ENCODE assay signal across 11 mouse cellular contexts in the genomic region with DNA sequence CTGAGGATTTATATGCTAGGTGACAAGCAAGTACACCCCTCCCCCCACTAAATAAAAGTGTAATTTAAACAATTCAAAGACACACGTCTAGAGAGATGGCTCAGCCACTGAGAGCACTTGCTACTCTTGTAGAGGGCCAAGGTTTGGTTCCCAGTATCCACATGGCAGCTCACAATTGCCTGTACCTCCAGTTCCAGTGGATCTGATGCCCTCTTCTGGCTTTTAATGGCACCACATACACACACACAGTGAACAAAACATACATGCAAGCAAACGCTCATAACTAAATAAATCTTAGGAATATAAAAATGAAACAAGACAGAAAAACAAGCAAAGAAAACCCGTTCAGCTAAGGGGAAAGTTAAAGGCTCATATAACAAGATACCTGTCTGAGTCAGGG. TPM values are rescaled to one million over a fixed set of nuclear protein-coding genes. Genes with fewer than 3 reads are reported as not detected.
DNase-seq lines count a peak whose midpoint lies in the region; ATAC-seq and TF ChIP-seq lines count a peak whose summit lies in the region.
"Had no signal": no experiment of that assay in that cellular context is flagged by ENCODE, and none has a peak within 500 bp of the region (broad histone marks: within the 10 kb centered on the region; RNA-seq: fewer than 3 reads in every experiment).

No protein-coding gene starts in this region.

- 40% methylated on average over 3 of the region's 3 CpGs for WGBS in kidney, postnatal 0 days
- WGBS in liver, embryonic 15.5 days (ENCODE audit: insufficient replicate concordance): 48% methylated on average over 3 of the region's 3 CpGs

- peak overlapping the region; percentile 59 for H3K4me3 ChIP-seq in erythroblast, embryonic 14.5 days (replicated peaks)
- H3K4me3 ChIP-seq in kidney, postnatal 0 days (replicated peaks; ENCODE audit: low read depth, low read length): no peak overlapping the region
- H3K4me3 ChIP-seq in liver, embryonic 15.5 days (replicated peaks): peak overlapping the region; percentile 49

- no peak overlapping the region for H3K4me2 ChIP-seq in kidney, postnatal 0 days (ENCODE audit: low read length)
- peak overlapping the region; percentile 63 for H3K4me2 ChIP-seq in liver, embryonic 15.5 days

- no peak overlapping the region for H3K9ac ChIP-seq in kidney, postnatal 0 days (ENCODE audit: low read depth, low read length)
- no peak overlapping the region for H3K9ac ChIP-seq in liver, embryonic 15.5 days

- no peak overlapping the region for H3K27ac ChIP-seq in kidney, postnatal 0 days
- no peak overlapping the region for H3K27ac ChIP-seq in liver, embryonic 15.5 days (replicated peaks)

- H3K9me3 ChIP-seq in erythroblast, embryonic 14.5 days (ENCODE audit: control insufficient read depth, low read length): no peaks in the 10 kb centered on the region
- H3K9me3 ChIP-seq in kidney, postnatal 0 days (replicated peaks; ENCODE audit: low read length): no peaks in the 10 kb centered on the region
- no peaks in the 10 kb centered on the region for H3K9me3 ChIP-seq in liver, embryonic 15.5 days (replicated peaks)

- no peaks in the 10 kb centered on the region for H3K36me3 ChIP-seq in erythroblast, embryonic 14.5 days (ENCODE audit: control insufficient read depth)
- no peaks in the 10 kb centered on the region for H3K36me3 ChIP-seq in kidney, postnatal 0 days (ENCODE audit: insufficient read depth, low read length)
- H3K36me3 ChIP-seq in liver, embryonic 15.5 days (replicated peaks): no peaks in the 10 kb centered on the region

- H3K27me3 ChIP-seq in erythroblast, embryonic 14.5 days (ENCODE audit: control insufficient read depth): no peaks in the 10 kb centered on the region
- H3K27me3 ChIP-seq in kidney, postnatal 0 days (ENCODE audit: insufficient read depth, low read length): no peaks in the 10 kb centered on the region
- no peaks in the 10 kb centered on the region for H3K27me3 ChIP-seq in liver, embryonic 15.5 days

- DNase-seq in kidney, postnatal 0 days (ENCODE audit: low spot score): no peak
- no peak for DNase-seq in kidney, postnatal 14 days
- peak; percentile 71 for DNase-seq in ES-CJ7 (ENCODE audit: low read depth, low spot score)
- DNase-seq in adrenal gland, postnatal 14 days: no peak
- DNase-seq: cerebellum, adult 18-20 months had no signal

- peaks cover 52% of the 10 kb centered on the region for H3K4me1 ChIP-seq in erythroblast, embryonic 14.5 days (ENCODE audit: control insufficient read depth)
- no peaks in the 10 kb centered on the region for H3K4me1 ChIP-seq in kidney, postnatal 0 days (replicated peaks; ENCODE audit: insufficient read depth, low read length)
- peaks cover 55% of the 10 kb centered on the region for H3K4me1 ChIP-seq in liver, embryonic 15.5 days (replicated peaks)

- ATAC-seq in erythroblast, adult 5-6 weeks (replicated peaks; ENCODE audit: low FRiP score, poor library complexity, severe bottlenecking): no peak
- no peak for ATAC-seq in kidney, postnatal 0 days (replicated peaks; ENCODE audit: low FRiP score, low read depth)
- no peak for ATAC-seq in liver, embryonic 15.5 days (ENCODE audit: insufficient read depth)
- no peak for ATAC-seq in megakaryocyte, adult 5-6 weeks (ENCODE audit: poor library complexity, severe bottlenecking)
- ATAC-seq: forebrain, embryonic 16.5 days had no signal

- peak; percentile 41; the same call in 1 of the 2 replicates for TF ChIP-seq CTCF in kidney, postnatal 0 days (IDR thresholded peaks at IDR 0.05; ENCODE audit: low read depth)

RNA-seq across cellular contexts. Expression of a gene that starts 6.1 kb away (rescaled TPM):
- polyA plus RNA-seq in erythroblast, embryonic 14.5 days (2012): 0.12 TPM in 1 of 2 replicates, not detected in the other
- 9.6 and 13.3 TPM in 2 replicates for total RNA-seq in erythroblast, adult 5-6 weeks (2015; ENCODE audit: low replicate concordance)
- 1.4 and 3.7 TPM in 2 replicates for total RNA-seq in erythroblast, adult 5-6 weeks (2017; ENCODE audit: low replicate concordance)
- polyA plus RNA-seq in kidney, postnatal 0 days (2015; fragmentation: Nextera tagmentation; extraction: Ambion mirVana): 4.9 and 6.3 TPM in 2 replicates
- 57.4 and 80.7 TPM in 2 replicates for polyA plus RNA-seq in liver, embryonic 15.5 days (2015; fragmentation: Nextera tagmentation; extraction: Ambion mirVana)
- 6.8 and 27.0 TPM in 2 replicates for total RNA-seq in adrenal gland, postnatal 14 days (2021)
- 62.7 and 66.8 TPM in 2 replicates for total RNA-seq in megakaryocyte, adult 5-6 weeks (2015)
- total RNA-seq in megakaryocyte, adult 5-6 weeks (2017): 52.6 and 53.5 TPM in 2 replicates
- polyA plus RNA-seq: neural tube, embryonic 11.5 days had no signal
